Mouse (Mus musculus): ENCODE results near the gene Cd3e.
"Not testable (repeated sequence)": the region's sequence is repeated elsewhere in the genome, so short reads cannot be mapped to it uniquely, and the experiment has no call there.

Gene Cd3e

GRCm38 (mm10) chr9:45009180-45010078 lies at the start of gene Cd3e:
Gene Cd3e, minus strand, starts transcription at chr9:45009627.
- no peak for DNase-seq (ENCODE audit: low read depth)

- no peak for DNase-seq (ENCODE audit: low read depth)
Observed at GRCm38 (mm10) chr9:45058304-45058940, 49.0 kb upstream of the Cd3e start.

- DNase-seq (ENCODE audit: low read depth): peak; percentile 19
Observed at GRCm38 (mm10) chr9:45055082-45055713, 45.8 kb upstream of the Cd3e start, which contains the start of gene Mpzl3. Gene Mpzl3, plus strand, starts transcription at chr9:45055186.

GRCm38 (mm10) chr9:45050301-45050700 lies 40.9 kb upstream of the Cd3e start:
- DNase-seq (ENCODE audit: low read depth): no peak

- no peak for DNase-seq (ENCODE audit: low read depth)
Observed at GRCm38 (mm10) chr9:45049731-45050130, 40.3 kb upstream of the Cd3e start.

- DNase-seq (ENCODE audit: low read depth): peak; percentile 8
Observed at GRCm38 (mm10) chr9:45048511-45048910, 39.1 kb upstream of the Cd3e start.

- DNase-seq (ENCODE audit: low read depth): no peak
Observed at GRCm38 (mm10) chr9:45046973-45047372, 37.5 kb upstream of the Cd3e start.

GRCm38 (mm10) chr9:45042947-45043346 lies 33.5 kb upstream of the Cd3e start:
- no peak for DNase-seq (ENCODE audit: low read depth)

GRCm38 (mm10) chr9:45042056-45042720 lies 32.8 kb upstream of the Cd3e start:
- no peak for DNase-seq (ENCODE audit: low read depth)

- no peak for DNase-seq (ENCODE audit: low read depth)
Observed at GRCm38 (mm10) chr9:45041131-45041838, 31.9 kb upstream of the Cd3e start.

GRCm38 (mm10) chr9:45040066-45040845 lies 30.8 kb upstream of the Cd3e start:
- no peak for DNase-seq (ENCODE audit: low read depth)

- DNase-seq (ENCODE audit: low read depth): no peak
Observed at GRCm38 (mm10) chr9:45039499-45039898, 30.1 kb upstream of the Cd3e start, which contains the start of gene Mpzl2. Gene Mpzl2, plus strand, starts transcription at chr9:45039799.

- not testable (repeated sequence) for DNase-seq (ENCODE audit: low read depth)
Observed at GRCm38 (mm10) chr9:45037803-45038202, 28.4 kb upstream of the Cd3e start.

GRCm38 (mm10) chr9:45034526-45034925 lies 25.1 kb upstream of the Cd3e start:
- DNase-seq (ENCODE audit: low read depth): no peak

GRCm38 (mm10) chr9:45032261-45032660 lies 22.8 kb upstream of the Cd3e start:
- no peak for DNase-seq (ENCODE audit: low read depth)

- DNase-seq (ENCODE audit: low read depth): no peak
Observed at GRCm38 (mm10) chr9:45030341-45030740, 20.9 kb upstream of the Cd3e start.

- DNase-seq (ENCODE audit: low read depth): no peak
Observed at GRCm38 (mm10) chr9:45027376-45027775, 17.9 kb upstream of the Cd3e start.

GRCm38 (mm10) chr9:45024187-45024586 lies 14.8 kb upstream of the Cd3e start:
- no peak for DNase-seq (ENCODE audit: low read depth)

GRCm38 (mm10) chr9:45023638-45024037 lies 14.2 kb upstream of the Cd3e start:
- no peak for DNase-seq (ENCODE audit: low read depth)

GRCm38 (mm10) chr9:45022800-45023199 lies 13.4 kb upstream of the Cd3e start:
- DNase-seq (ENCODE audit: low read depth): peak; percentile 50

GRCm38 (mm10) chr9:45018031-45018430 lies 8.6 kb upstream of the Cd3e start:
- no peak for DNase-seq (ENCODE audit: low read depth)
